Mouse (Mus musculus) bone marrow macrophage, adult 2 months (primary cell): ENCODE measurements at regions not wholly inside any gene's neighbourhood (a gene's known extent, or its start where the extent isn't known, plus 50 kb on each side); places are given as distances from the start of the nearest gene placed in this dataset.

Source experiments
- CTCF ChIP-seq: IDR thresholded peaks from 2 replicates; pipeline ENCODE4 v1.5.1; 2012; ENCODE audit warnings: low read depth, mild to moderate bottlenecking, low read length, moderate library complexity
- POLR2A ChIP-seq: IDR thresholded peaks from 2 replicates; pipeline ENCODE4 v1.6.1; 2012; ENCODE audit warnings: mild to moderate bottlenecking, low read depth, low read length, borderline replicate concordance

GRCm38 (mm10) chr9:14086611-14087010, 188.3 kb upstream of the Sesn3 start:
- TF ChIP-seq CTCF (no peak), POLR2A (no peak)
